Mouse (Mus musculus) spleen, adult 2 months (tissue): ENCODE results near the gene Tenm4. TPM values are rescaled to one million over a fixed set of nuclear protein-coding genes. Genes with fewer than 3 reads are reported as not detected.

Experiments used
- DNase-seq, 2 experiments: peaks; one replicate each; pipeline versions ENCODE4 v3.0.0 to v3.0.0-alpha.2; 2012 to 2021; ENCODE audit warnings: low spot score in 2 of 2, low read depth in 1 of 2
- H3K27ac ChIP-seq: fragments of 200-500 bp; 2 replicates; pipeline ENCODE4 v1.5.1; 2012; ENCODE audit warnings: low read length, inconsistent platforms; ENCODE audit not compliant: insufficient read depth
- H3K27me3 ChIP-seq: fragments of 200-500 bp; 2 replicates; pipeline ENCODE4 v1.6.1; 2012; ENCODE audit warnings: mild to moderate bottlenecking, moderate library complexity, low read length, inconsistent platforms; ENCODE audit not compliant: control insufficient read depth, insufficient read depth
- H3K36me3 ChIP-seq: fragments of 200-500 bp; 2 replicates; pipeline ENCODE4 v1.6.1; 2012; ENCODE audit warnings: mild to moderate bottlenecking, low read length, inconsistent platforms; ENCODE audit not compliant: control insufficient read depth, insufficient read depth
- H3K4me1 ChIP-seq: fragments of 200-500 bp; 2 replicates; pipeline ENCODE4 v1.6.1; 2011; ENCODE audit warnings: inconsistent platforms; ENCODE audit not compliant: control insufficient read depth, insufficient read depth, insufficient read length
- H3K4me3 ChIP-seq: fragments of 200-500 bp; 2 replicates; pipeline ENCODE4 v1.5.1; 2011; ENCODE audit warnings: mild to moderate bottlenecking, inconsistent platforms; ENCODE audit not compliant: insufficient read depth, insufficient read length; ENCODE audit errors: extremely low read depth
- CTCF ChIP-seq: fragments of 200-500 bp; IDR thresholded peaks from 2 replicates; pipeline ENCODE4 v1.5.1; 2011; ENCODE audit warnings: mild to moderate bottlenecking, inconsistent platforms; ENCODE audit not compliant: insufficient read depth, insufficient read length, insufficient replicate concordance; ENCODE audit errors: extremely low read depth
- POLR2A ChIP-seq: fragments of 200-500 bp; IDR thresholded peaks from 2 replicates; pipeline ENCODE4 v1.6.1; 2011; ENCODE audit warnings: low read depth, low read length, inconsistent platforms
- WGBS: fragments of 180-500 bp; shearing (Covaris S2); methylation state at CpG from one replicate; pipeline ENCODE4 v1.1.7; 2018; 5-methylcytosine and 5-hydroxymethylcytosine counted together
- polyA plus RNA-seq: library from polyadenylated mRNA; depleted of rRNA; stranded (reverse); fragments of >200 nt; gene quantifications from 2 replicates; pipeline ENCODE4 v1.2.3, GENCODE M21; 2012

Gene Tenm4
- polyA plus RNA-seq, 1 experiment: 1.2 TPM

- Histone ChIP-seq H3K36me3 (no peaks in the 10 kb centered on the region), H3K4me1 (no peaks in the 10 kb centered on the region), H3K27ac (no peak overlapping the region), H3K27me3 (no peaks in the 10 kb centered on the region), H3K4me3 (no peak overlapping the region)
- DNase-seq: no peak
- 50% methylated on average over 12 of the region's 12 CpGs for WGBS
- TF ChIP-seq POLR2A (no peak), CTCF (no peak)
Observed at GRCm38 (mm10) chr7:96755459-96756094, 584.5 kb downstream of the Tenm4 start.

DNA sequence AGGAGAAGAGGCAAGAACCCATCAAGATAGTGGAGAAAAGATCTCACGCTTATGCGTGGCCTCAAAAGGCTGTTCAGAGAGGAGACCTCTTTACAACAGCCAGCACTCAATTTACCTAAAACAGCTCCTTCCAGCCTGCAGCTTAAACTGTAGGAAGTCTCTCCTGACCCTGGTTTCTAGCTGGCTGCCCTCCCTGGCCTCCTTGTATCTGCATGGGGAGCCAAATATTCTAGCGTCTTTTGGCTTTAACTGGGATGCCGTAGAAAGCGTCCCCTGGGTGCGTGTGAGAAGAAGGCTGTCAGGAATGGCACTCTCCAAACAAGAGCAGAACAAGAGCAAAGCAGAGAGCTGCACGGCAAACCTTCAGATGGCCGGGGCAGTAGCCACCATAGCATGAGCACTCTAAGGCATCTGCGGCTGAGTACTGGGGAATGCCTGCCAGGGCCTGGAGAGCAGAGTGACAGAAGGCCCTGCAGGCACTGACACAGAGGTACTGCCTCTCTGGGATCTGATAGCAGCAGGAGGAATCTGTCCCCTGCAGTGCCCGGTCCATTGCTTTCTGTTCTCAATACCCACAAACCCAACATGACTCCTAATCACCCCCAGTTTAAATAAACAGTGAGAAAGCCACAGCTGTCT lies 585.2 kb downstream of the Tenm4 start:
- WGBS: 83% methylated on average over 10 of the region's 10 CpGs
- no peak for TF ChIP-seq CTCF
- no peak for TF ChIP-seq POLR2A
- Histone ChIP-seq H3K4me1 (no peaks in the 10 kb centered on the region), H3K27me3 (no peaks in the 10 kb centered on the region), H3K36me3 (no peaks in the 10 kb centered on the region), H3K27ac (no peak overlapping the region), H3K4me3 (no peak overlapping the region)
- DNase-seq: no peak

GRCm38 (mm10) chr7:96757067-96757466 lies 586.0 kb downstream of the Tenm4 start:
- WGBS: 92% methylated on average over 8 of the region's 8 CpGs
- no peak overlapping the region for H3K4me3 ChIP-seq
- H3K27ac ChIP-seq: no peak overlapping the region
- DNase-seq: no peak
- H3K4me1 ChIP-seq: no peaks in the 10 kb centered on the region
- H3K27me3 ChIP-seq: no peaks in the 10 kb centered on the region
- no peaks in the 10 kb centered on the region for H3K36me3 ChIP-seq
- TF ChIP-seq CTCF: no peak
- no peak for TF ChIP-seq POLR2A

DNA sequence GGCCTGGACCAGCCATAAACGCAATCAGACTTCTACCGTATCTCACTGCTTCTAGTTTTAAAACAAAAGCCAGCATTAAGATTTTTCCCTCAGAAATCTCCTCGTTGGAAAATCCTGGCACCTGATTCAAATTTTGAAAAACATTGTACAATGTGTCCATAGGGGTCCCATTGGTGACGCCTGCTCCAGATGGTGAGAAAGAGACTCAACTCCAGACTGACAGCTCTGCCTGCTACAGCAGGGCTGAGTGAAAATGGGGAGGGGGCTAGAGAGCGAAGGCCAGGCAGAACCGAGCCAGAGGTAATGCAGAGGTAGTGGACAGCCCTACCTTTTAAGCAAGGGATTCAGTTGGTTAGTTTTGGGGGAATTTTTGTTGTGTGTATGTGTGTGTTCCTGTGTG lies 589.2 kb downstream of the Tenm4 start:
- Histone ChIP-seq H3K36me3 (no peaks in the 10 kb centered on the region), H3K27me3 (no peaks in the 10 kb centered on the region), H3K4me1 (no peaks in the 10 kb centered on the region), H3K27ac (no peak overlapping the region), H3K4me3 (no peak overlapping the region)
- TF ChIP-seq POLR2A: no peak
- TF ChIP-seq CTCF: no peak
- 90% methylated on average over 6 of the region's 6 CpGs for WGBS
- DNase-seq: no peak

- no peak for DNase-seq
- H3K4me1 ChIP-seq: no peaks in the 10 kb centered on the region
- no peak overlapping the region for H3K4me3 ChIP-seq
- TF ChIP-seq POLR2A (no peak), CTCF (no peak)
- H3K36me3 ChIP-seq: no peaks in the 10 kb centered on the region
- no peak overlapping the region for H3K27ac ChIP-seq
- 86% methylated on average over 5 of the region's 5 CpGs for WGBS
- H3K27me3 ChIP-seq: no peaks in the 10 kb centered on the region
Observed at GRCm38 (mm10) chr7:96761151-96761550, 590.1 kb downstream of the Tenm4 start.

DNA sequence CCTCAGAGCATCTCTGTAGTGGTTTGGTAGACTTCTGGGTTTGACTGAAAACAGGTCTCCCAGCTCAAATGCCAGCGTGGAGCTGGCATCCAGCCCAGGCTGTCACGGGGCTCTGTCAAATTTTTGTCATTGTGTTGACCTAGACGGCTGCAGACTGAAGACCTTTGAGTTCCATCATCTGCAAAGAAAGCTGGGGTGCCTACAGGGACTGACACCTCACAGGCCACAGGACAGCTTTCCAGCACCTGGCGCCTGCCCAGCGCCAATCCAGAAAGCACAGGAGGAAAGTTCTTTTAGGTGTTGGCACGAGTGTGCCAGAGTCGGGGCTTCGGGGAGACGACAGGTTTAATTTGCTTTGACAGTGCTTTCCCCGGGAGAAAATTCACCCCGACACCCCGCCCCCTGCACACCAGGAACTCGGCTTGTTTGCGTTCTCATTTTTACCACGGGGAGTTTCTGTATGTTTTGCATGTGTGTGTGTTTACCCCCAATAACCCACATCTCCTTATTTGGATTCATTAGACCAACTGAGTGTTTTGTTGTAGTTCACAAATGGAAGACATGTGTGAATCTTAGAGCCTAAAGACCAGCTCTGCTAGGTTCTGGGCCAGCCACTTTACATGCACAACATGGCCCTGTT lies 594.4 kb downstream of the Tenm4 start:
- no peaks in the 10 kb centered on the region for H3K4me1 ChIP-seq
- no peak overlapping the region for H3K4me3 ChIP-seq
- H3K36me3 ChIP-seq: no peaks in the 10 kb centered on the region
- DNase-seq: no peak
- TF ChIP-seq CTCF: no peak
- no peak for TF ChIP-seq POLR2A
- WGBS: 78% methylated on average over 15 of the region's 15 CpGs
- H3K27ac ChIP-seq: no peak overlapping the region
- no peaks in the 10 kb centered on the region for H3K27me3 ChIP-seq

DNA sequence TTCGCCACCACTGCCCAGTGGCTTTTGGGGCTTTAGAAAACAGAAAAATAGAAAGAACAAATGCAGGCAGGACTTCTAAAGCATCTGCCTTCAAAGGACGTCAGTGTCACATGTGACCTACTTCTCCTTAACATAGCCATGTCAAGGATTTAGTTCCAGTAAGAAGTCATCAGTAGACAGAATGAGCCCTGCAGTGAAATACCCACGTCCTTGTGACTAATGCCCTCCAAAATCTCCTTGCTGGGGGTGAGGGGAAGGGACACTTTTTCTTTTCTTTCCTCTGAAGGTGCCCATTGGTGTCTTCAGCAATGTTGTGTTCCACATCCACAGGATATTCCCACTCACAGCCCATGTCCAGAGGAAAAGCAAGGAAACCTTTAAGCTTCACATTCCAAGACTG lies 596.0 kb downstream of the Tenm4 start:
- no peaks in the 10 kb centered on the region for H3K4me1 ChIP-seq
- H3K27me3 ChIP-seq: no peaks in the 10 kb centered on the region
- 71% methylated on average over 3 of the region's 3 CpGs for WGBS
- H3K36me3 ChIP-seq: no peaks in the 10 kb centered on the region
- no peak for TF ChIP-seq POLR2A
- H3K27ac ChIP-seq: no peak overlapping the region
- DNase-seq: no peak
- no peak overlapping the region for H3K4me3 ChIP-seq
